Mouse (Mus musculus) ES-Bruce4 (cell line): ENCODE data around the gene Arhgef12. TPM values are rescaled to one million over a fixed set of nuclear protein-coding genes. Genes with fewer than 3 reads are reported as not detected.
A peak's percentile ranks its signal among the peaks of the same experiment; 100 is the strongest.
"Not testable (repeated sequence)": the region's sequence is repeated elsewhere in the genome, so short reads cannot be mapped to it uniquely, and the experiment has no call there.

ENCODE experiments used
- H3K27ac ChIP-seq: 2 replicates; pipeline ENCODE4 v1.5.1; 2012; ENCODE audit warnings: low read length, inconsistent platforms; ENCODE audit not compliant: insufficient read depth
- H3K27me3 ChIP-seq: 2 replicates; pipeline ENCODE4 v1.6.1; 2012; ENCODE audit warnings: mild to moderate bottlenecking, low read length, inconsistent platforms; ENCODE audit not compliant: control insufficient read depth, poor library complexity, insufficient read depth, severe bottlenecking
- H3K36me3 ChIP-seq: 2 replicates; pipeline ENCODE4 v1.6.1; 2012; ENCODE audit warnings: inconsistent platforms, mild to moderate bottlenecking, low read length, moderate library complexity; ENCODE audit not compliant: control insufficient read depth, poor library complexity, insufficient read depth, severe bottlenecking
- H3K4me1 ChIP-seq: one replicate; pipeline ENCODE4 v1.8.1; 2011; ENCODE audit warnings: low read length; ENCODE audit not compliant: control insufficient read depth, insufficient read depth
- H3K4me3 ChIP-seq: 2 replicates; pipeline ENCODE4 v1.5.1; 2011; ENCODE audit warnings: low read depth, mild to moderate bottlenecking, low read length
- H3K9ac ChIP-seq: 2 replicates; pipeline ENCODE4 v1.6.1; 2012; ENCODE audit warnings: low read depth, mild to moderate bottlenecking, inconsistent platforms; ENCODE audit not compliant: poor library complexity, severe bottlenecking
- H3K9me3 ChIP-seq: replicated peaks from 2 replicates; pipeline ENCODE4 v1.6.1; 2012; ENCODE audit warnings: mild to moderate bottlenecking, low read length, inconsistent platforms; ENCODE audit not compliant: control insufficient read depth, poor library complexity, insufficient read depth, severe bottlenecking
- CTCF ChIP-seq: IDR thresholded peaks from one replicate; pipeline ENCODE4 v1.8.1; 2011; ENCODE audit warnings: low read depth, low read length
- EP300 ChIP-seq: IDR thresholded peaks from 2 replicates; pipeline ENCODE4 v1.6.1; 2011; ENCODE audit warnings: low read depth, low read length; ENCODE audit not compliant: insufficient read depth
- POLR2A ChIP-seq: IDR thresholded peaks from one replicate; pipeline ENCODE4 v1.8.1; 2011; ENCODE audit warnings: low read length; ENCODE audit not compliant: insufficient read depth
- polyA plus RNA-seq: library from polyadenylated mRNA; stranded (reverse); fragments of >200 nt; gene quantifications from 2 replicates; pipeline ENCODE4 v1.2.4, GENCODE M21; 2011; ENCODE audit warnings: low read depth; ENCODE audit not compliant: missing spikeins, insufficient read depth, insufficient read length

The Arhgef12 gene
- polyA plus RNA-seq, 1 experiment, result 45.6 TPM

DNA sequence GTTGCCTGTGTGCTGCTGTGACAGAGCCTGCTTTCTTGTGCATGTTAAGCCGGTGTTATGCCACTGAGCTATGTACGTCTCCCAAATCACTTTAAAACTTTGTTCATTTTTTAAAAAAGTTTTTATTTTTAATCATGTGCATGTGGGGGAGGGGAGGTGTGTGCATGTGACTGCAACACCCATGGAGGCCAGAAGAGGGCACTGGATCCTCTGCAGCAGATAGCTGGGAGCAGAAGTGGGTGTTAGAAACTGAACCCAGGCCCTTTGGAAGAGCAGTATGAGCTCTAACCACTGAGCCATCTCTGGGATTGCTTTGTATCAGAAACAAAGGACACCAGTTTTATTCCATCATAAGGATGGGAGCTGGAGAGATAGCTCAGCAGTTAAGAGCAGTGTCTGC, 23.6 kb upstream of the Arhgef12 start:
- Histone ChIP-seq H3K9ac (no peak overlapping the region), H3K27me3 (no peaks in the 10 kb centered on the region), H3K9me3 (no peaks in the 10 kb centered on the region), H3K36me3 (no peaks in the 10 kb centered on the region), H3K27ac (no peak overlapping the region), H3K4me1 (peaks cover 9% of the 10 kb centered on the region), H3K4me3 (no peak overlapping the region)
- TF ChIP-seq CTCF (peak; percentile 67), POLR2A (no peak)

DNA sequence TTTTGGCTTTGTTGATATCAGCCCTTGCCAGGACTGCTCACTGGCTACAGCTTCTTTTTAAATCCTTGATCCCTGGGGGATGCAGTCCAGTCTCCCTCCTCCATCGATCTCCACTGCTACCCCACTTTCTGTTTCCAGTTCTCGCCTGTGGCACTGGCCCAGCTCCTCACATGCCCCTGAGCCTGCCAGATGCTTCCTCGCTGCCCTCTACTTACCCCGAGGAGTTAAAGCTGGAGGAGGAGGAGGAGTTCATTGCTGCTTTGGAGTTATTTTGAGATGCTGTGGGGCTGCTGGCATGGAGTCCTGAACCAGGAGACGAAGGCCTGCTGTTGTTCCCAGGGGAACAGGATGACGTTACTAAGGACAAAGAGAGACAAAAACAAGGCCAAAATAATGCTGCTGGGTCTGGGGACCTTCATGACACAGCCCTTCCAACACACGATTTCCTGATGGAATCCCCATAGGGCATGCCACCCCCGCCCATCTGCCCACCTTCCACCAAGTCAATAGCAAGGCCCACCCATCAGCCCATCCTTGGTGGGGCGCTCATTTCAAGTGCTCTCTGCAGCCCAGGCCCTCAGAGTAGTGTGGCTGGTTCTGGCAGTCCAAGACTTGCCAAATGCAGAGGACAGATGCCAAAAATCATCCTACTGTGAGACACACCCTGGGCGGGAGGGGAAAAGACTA, 20.2 kb upstream of the Arhgef12 start:
- Histone ChIP-seq H3K36me3 (no peaks in the 10 kb centered on the region), H3K27ac (no peak overlapping the region), H3K4me3 (no peak overlapping the region), H3K4me1 (peaks cover 7% of the 10 kb centered on the region), H3K9me3 (no peaks in the 10 kb centered on the region), H3K27me3 (no peaks in the 10 kb centered on the region), H3K9ac (no peak overlapping the region)
- TF ChIP-seq EP300 (no peak), CTCF (no peak), POLR2A (no peak)

DNA sequence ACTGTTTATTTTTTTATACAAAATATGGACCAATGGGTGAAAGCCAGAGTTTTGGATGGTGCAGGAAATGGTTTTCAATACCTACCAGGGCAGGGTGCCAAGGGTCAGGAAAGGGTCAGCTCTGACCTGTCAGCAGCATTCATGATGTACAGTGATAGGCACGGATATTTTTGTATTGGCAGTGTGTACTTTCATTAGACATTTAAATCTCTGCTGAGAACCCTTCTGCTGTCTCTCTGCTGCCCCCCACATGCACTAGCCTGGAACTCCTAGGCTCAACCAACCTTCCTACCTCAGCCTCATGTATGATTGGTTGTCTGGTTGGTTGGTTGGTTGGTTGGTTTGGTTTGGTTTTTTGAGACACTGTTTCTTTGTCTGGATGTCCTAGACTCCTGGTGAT, 15.3 kb upstream of the Arhgef12 start:
- H3K4me3 ChIP-seq, result no peak overlapping the region
- H3K9ac ChIP-seq, result no peak overlapping the region
- H3K27ac ChIP-seq, result no peak overlapping the region

DNA sequence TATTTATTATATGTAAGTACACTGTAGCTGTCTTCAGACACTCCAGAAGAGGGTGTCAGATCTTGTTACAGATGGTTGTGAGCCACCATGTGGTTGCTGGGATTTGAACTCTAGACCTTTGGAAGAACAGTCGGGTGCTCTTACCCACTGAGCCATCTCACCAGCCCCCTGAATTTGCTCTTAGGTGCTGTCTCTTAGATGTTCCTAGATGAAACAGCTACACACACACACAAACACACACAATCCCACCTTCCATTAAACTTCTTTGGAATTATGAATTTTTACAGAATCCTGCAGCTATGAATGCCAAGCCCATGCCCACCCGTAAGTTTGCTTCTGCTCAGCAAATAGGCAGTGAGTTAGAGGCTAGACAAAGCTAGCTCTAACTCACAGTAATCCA, 14.9 kb upstream of the Arhgef12 start:
- H3K9ac ChIP-seq, H3K4me1 ChIP-seq, H3K27me3 ChIP-seq, H3K9me3 ChIP-seq, H3K27ac ChIP-seq, H3K36me3 ChIP-seq, H3K4me3 ChIP-seq: not testable (repeated sequence)

More for the DNA sequence above, 15.3 kb upstream of the Arhgef12 start:
- H3K4me1 ChIP-seq, result no peaks in the 10 kb centered on the region
- no peaks in the 10 kb centered on the region for H3K27me3 ChIP-seq
- H3K36me3 ChIP-seq, result no peaks in the 10 kb centered on the region
- TF ChIP-seq CTCF, result peak; percentile 28
- no peak for TF ChIP-seq POLR2A
- TF ChIP-seq EP300, result no peak
- H3K9me3 ChIP-seq, result no peaks in the 10 kb centered on the region

DNA sequence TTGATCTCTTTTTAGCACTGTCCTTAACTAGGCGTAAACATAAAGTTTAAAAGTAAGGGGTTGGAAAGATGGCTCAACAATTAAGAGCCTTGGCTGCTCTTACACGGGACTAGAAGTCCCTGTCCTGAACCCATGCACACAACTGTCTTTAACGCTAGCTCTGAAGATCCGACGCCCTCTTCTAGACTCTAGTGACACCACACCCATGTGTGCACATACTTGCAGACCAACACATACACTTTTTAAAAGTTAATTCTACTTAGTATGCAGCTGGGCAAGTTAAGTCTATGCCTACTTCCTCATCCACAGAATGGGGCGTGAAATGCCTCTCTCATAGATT, 9.9 kb upstream of the Arhgef12 start:
- no peaks in the 10 kb centered on the region for H3K36me3 ChIP-seq
- H3K9ac ChIP-seq, result no peak overlapping the region
- no peaks in the 10 kb centered on the region for H3K27me3 ChIP-seq
- H3K4me1 ChIP-seq, result no peaks in the 10 kb centered on the region
- TF ChIP-seq EP300 (no peak), POLR2A (no peak), CTCF (no peak)
- no peaks in the 10 kb centered on the region for H3K9me3 ChIP-seq
- H3K4me3 ChIP-seq, result no peak overlapping the region
- H3K27ac ChIP-seq, result no peak overlapping the region

DNA sequence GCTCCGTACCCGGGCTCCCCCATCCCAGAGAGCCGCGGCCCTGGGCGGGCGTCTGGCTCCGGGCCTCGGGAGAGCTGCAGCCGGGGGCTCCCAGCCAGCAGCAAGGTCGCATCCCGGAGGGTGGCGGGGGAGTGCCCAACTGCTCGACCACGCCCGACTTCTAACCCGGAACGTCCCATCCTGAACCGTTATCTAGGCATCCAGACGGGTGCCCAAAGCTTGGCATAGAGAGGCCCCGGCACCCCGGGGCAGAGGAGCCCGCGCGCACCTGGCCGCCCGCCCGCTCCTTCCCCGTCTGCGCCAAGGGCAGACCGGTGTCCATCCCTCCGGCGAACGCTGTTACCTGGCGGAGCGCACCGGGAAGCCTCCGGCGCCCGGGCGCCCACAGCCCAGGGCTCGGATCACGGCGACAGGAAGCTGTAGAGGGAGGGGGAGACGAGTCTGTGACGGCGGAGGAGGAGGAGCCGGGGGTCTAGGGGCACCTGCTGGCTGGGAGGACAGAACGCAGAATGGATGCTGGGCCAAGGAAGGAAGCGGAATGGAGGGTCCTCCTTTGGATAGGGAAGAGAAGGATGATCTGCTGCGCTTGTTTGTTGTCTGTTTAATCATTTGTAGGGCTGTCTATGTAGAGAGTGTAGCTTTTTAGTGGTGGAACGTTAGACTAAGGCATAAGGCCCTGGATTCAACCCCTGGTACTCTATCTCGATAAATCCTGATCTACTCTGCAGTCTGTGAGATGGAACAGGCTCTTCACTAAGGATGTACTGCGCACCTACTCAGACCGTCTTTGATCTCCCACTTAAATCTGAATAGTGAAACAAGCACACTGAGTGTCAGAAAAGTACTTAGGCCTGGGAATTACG, 9.3 kb upstream of the Arhgef12 start, which contains the start of gene Tmem136:
Tmem136 (minus strand) TSS at position 437 of the 863 bp plus-strand sequence.
- H3K4me3 ChIP-seq, result peak within 1 kb of the TSS; percentile 73
- no peaks in the 10 kb centered on the region for H3K4me1 ChIP-seq
- no peak within 1 kb of the TSS for H3K27ac ChIP-seq
- no peaks in the 10 kb centered on the region for H3K9me3 ChIP-seq
- H3K36me3 ChIP-seq, result no peaks in the 10 kb centered on the region
- peak; percentile 26 for TF ChIP-seq POLR2A
- TF ChIP-seq EP300, result 0 out of 2 replicates have a peak, but pooled peaks have one; percentile 16
- TF ChIP-seq CTCF, result peak; percentile 51
- no peaks in the 10 kb centered on the region for H3K27me3 ChIP-seq
- H3K9ac ChIP-seq, result peak within 1 kb of the TSS; percentile 60
